Mouse (Mus musculus) bone marrow, adult 2 months (tissue): ENCODE results near the gene 1810062G17Rik. TPM values are rescaled to one million over a fixed set of nuclear protein-coding genes. Genes with fewer than 3 reads are reported as not detected.

Experiments
- H3K27ac ChIP-seq: fragments of 200-500 bp; 2 replicates; pipeline ENCODE4 v1.5.1; 2012; ENCODE audit warnings: low read depth, mild to moderate bottlenecking, control low read depth, inconsistent platforms, low read length; ENCODE audit not compliant: control insufficient read depth, poor library complexity, insufficient read depth
- H3K4me1 ChIP-seq: fragments of 200-500 bp; 2 replicates; pipeline ENCODE4 v1.6.1; 2011; ENCODE audit warnings: low read length; ENCODE audit not compliant: control insufficient read depth, insufficient read depth
- H3K4me3 ChIP-seq: fragments of 200-500 bp; replicated peaks from 2 replicates; pipeline ENCODE3; 2011; ENCODE audit warnings: mild to moderate bottlenecking, low read depth, low read length, control low read depth; ENCODE audit not compliant: control insufficient read depth
- CTCF ChIP-seq: fragments of 200-500 bp; IDR thresholded peaks from 2 replicates; pipeline ENCODE4 v1.5.1; 2011; ENCODE audit warnings: low read length, control low read depth; ENCODE audit not compliant: control insufficient read depth, insufficient read depth
- POLR2A ChIP-seq: fragments of 200-500 bp; IDR thresholded peaks from 2 replicates; pipeline ENCODE4 v1.6.1; 2011; ENCODE audit warnings: low read depth, mild to moderate bottlenecking, control low read depth, low read length, borderline replicate concordance; ENCODE audit not compliant: control insufficient read depth
- WGBS: fragments of 180-500 bp; shearing (Covaris S2); methylation state at CpG from one replicate; pipeline ENCODE4 v1.1.7; 2018; 5-methylcytosine and 5-hydroxymethylcytosine counted together
- polyA plus RNA-seq: library from polyadenylated mRNA; stranded (reverse); fragments of >200 nt; gene quantifications from 2 replicates; pipeline ENCODE4 v1.2.4, GENCODE M21; 2011; ENCODE audit warnings: low replicate concordance; ENCODE audit not compliant: missing spikeins, insufficient read depth, insufficient read length

Gene 1810062G17Rik
- polyA plus RNA-seq, 1 experiment: not detected

DNA sequence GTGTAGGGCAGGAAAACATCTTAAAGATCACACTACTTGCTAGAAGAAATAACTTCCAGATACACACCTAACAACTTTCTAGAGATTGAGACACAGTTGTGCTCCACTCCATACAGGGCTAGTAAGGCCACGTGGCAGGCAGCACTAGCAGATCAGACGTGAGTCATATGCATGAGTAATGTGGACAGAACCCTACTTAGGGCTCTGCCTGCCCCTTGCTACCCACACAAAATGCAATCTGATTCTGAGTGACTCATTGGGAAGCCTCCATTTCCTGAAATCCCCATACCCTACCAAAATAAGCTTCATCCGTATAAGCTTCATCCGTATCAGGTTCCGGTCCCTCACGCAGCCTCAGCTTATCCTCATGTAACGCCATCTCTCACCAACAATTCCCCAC lies 8.1 kb upstream of the 1810062G17Rik start:
- Histone ChIP-seq H3K27ac (no peak overlapping the region), H3K4me3 (no peak overlapping the region), H3K4me1 (no peaks in the 10 kb centered on the region)
- 82% methylated on average over 7 of the region's 7 CpGs for WGBS
- TF ChIP-seq POLR2A (no peak), CTCF (no peak)

DNA sequence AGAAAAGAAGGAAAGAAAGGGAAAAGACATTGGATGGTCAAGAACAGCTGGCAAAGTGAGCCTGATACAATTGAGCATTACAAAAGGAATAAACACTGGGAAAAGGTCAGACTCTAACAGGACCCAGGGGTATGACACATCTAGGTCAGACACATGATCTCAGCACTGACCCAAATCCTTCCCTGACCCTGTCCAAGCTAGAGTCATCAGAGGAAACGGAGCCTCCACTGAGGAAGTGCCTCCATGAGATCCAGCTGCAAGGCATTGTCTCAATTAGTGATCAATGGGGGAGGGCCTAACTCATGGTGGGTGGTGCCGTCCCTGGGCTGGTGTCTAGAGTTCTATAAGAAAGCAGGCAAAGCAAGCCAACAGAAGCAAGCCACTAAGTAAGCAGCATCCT lies 6.9 kb upstream of the 1810062G17Rik start:
- H3K27ac ChIP-seq: no peak overlapping the region
- H3K4me1 ChIP-seq: no peaks in the 10 kb centered on the region
- WGBS: 80% methylated on average over 2 of the region's 2 CpGs
- TF ChIP-seq CTCF (no peak), POLR2A (no peak)
- no peak overlapping the region for H3K4me3 ChIP-seq

DNA sequence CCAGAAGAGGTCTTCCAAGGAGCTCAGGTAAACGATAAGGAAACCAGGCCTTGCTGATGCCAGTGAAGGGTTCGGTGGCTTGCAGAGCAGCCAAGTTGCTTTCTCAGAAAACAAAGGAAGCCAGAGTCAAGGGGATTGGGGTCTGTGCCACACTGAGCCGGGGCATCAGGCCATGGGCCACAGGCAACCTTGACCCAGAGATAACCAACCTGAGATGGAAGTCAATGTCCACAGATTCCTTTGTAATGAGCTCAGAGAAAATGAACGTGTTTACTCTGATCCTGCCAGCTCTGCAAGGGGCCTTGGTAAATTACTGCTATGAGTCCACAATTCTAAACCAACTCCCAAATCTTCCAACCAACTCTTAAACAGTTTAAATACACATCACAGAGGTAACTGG lies 3.9 kb upstream of the 1810062G17Rik start:
- 80% methylated on average over 4 of the region's 4 CpGs for WGBS
- Histone ChIP-seq H3K27ac (no peak overlapping the region), H3K4me1 (peaks cover 2% of the 10 kb centered on the region; the same call in 1 of the 2 replicates), H3K4me3 (no peak overlapping the region)
- TF ChIP-seq CTCF (no peak), POLR2A (no peak)

DNA sequence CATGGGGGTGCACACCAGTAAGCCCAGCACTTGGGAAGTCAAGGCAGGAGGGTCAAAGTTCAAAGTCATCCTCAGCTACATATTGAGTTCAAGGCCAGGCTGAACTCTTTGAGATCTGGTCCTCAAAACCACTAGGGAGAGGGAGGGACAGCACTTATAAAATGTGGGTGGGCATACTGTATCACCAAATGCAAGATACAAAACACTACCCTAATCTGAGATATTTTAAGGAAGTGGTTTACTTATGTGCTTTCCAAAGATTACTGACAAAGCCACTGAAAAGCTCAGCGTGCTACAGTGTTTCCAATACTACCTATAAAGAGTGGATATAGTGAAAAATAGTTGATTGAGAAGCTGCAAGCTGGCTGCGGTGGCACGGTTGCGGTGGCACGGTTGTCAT lies 2.5 kb upstream of the 1810062G17Rik start:
- H3K4me1 ChIP-seq: peaks cover 2% of the 10 kb centered on the region; the same call in 1 of the 2 replicates
- no peak overlapping the region for H3K27ac ChIP-seq
- 37% methylated on average over 5 of the region's 5 CpGs for WGBS
- TF ChIP-seq CTCF (no peak), POLR2A (no peak)
- H3K4me3 ChIP-seq: no peak overlapping the region

DNA sequence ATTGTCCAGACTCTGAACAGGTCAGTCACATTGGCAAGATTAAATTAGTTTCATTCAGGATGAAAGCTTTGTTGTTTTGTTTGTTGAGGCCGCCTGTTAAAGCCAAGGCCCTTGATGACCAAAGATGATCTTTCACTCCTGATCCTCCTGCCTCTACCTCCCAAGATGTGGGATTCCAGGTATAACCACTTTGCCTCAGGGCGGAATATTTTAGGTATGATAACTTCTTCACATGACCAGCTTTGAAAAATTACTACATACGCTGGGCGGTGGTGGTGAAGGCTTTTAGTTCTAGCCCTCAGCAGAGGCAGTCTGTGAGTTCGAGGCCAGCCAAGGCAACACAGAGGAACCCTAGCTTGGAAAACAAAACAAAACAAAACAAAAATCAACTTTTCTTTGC lies 1.3 kb upstream of the 1810062G17Rik start:
- no peak overlapping the region for H3K27ac ChIP-seq
- 74% methylated on average over 5 of the region's 5 CpGs for WGBS
- no peak for TF ChIP-seq POLR2A
- TF ChIP-seq CTCF: no peak
- peaks cover 2% of the 10 kb centered on the region; the same call in 1 of the 2 replicates for H3K4me1 ChIP-seq
- H3K4me3 ChIP-seq: no peak overlapping the region

DNA sequence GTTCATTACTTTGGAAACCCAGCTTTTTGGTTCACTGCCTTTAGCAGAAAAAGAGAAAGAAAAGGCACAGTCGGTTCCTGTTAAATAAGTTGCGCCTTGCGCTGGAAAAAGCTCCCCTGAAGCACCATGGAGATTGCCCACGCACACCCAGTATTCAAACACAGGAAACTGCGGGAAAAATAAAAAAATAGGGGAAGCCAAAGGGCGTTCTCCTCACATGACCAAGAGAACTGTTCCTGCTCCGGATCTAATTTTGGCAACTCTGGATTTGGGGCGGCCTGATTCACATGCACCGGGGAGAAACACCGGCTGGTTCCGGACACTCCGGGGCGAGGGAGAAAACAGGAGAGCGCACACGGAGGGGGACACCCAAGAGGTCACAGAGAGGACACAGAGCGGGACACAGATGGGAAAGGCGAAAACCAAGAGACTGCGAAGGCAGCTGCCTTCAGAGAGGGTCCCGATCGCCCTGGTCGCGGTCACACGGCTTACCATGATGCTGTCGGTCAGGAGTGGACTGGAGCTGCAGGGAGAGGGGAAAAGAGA lies 726 bp upstream of the 1810062G17Rik start:
- peak overlapping the region; percentile 80 for H3K27ac ChIP-seq
- H3K4me3 ChIP-seq: peak overlapping the region; percentile 77
- TF ChIP-seq CTCF: no peak
- under 1% methylated on average over 24 of the region's 24 CpGs for WGBS
- H3K4me1 ChIP-seq: peaks cover 2% of the 10 kb centered on the region; the same call in 1 of the 2 replicates

DNA sequence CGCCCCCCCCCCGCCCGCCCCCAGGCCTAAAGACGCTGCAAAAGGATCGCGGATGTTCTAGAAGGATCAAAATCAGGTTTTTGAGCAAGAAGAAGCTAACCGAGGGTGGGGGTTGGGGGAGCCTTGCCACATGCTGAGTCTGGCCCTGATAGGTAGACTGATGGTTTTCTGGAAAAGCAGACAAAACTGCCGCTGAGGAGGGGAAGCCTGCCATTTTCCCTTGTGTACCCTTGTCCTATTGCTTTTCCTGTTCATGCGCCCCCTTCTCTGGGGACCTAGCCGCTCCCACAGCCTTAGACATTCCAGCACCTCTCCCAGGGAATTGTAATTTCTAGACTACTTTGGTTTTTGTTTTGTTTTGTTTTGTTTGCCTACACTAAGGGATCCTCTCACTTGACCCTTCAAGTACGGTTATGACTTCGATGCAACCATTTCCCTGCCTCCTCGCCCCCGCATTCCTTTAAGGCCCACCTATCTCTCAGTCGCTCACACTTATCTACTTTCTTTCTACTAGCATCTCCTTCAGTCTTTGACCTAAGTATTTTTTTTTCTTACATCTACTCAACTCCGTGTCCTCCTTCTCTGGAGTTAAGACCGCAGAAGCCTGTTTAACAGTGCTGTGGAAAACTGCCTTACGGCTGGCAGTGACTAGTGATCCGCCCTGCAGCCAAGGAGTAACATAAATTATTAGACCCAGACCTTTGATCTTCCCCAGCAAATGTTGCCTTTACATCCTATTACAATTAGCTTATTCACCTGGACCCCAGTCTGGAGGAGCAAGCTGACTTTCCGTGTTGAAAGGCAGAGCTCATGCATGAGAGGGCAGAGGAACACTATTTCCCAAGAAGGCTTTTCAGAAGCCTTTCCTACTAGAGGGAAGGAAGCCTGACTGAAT lies 771 bp downstream of the 1810062G17Rik start:
- Histone ChIP-seq H3K27ac (no peak overlapping the region), H3K4me3 (peak overlapping the region; percentile 35), H3K4me1 (peaks cover 2% of the 10 kb centered on the region; the same call in 1 of the 2 replicates)
- TF ChIP-seq CTCF: no peak
- TF ChIP-seq POLR2A: no peak
- WGBS: 53% methylated on average over 20 of the region's 20 CpGs

DNA sequence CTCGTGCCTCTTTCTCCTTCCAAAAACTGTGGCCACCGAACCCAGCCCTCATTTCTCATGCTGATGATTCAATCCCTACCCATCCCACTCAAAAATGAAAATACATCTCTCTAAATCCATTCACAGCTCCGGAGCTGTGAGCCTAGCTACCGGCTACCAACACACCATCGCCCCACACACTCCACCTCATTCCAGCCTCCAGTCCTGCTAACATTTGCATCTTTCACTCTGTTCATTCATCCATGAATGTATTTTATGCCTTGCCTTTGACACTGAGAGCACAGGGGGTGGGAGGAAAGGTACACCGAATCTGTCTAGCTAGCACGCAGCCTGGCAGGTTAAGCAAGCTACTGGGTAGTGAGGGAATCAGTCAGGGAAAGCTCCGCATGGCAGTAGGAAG lies 3.0 kb downstream of the 1810062G17Rik start:
- Histone ChIP-seq H3K4me1 (peaks cover 2% of the 10 kb centered on the region; the same call in 1 of the 2 replicates), H3K27ac (no peak overlapping the region), H3K4me3 (no peak overlapping the region)
- TF ChIP-seq CTCF: no peak
- TF ChIP-seq POLR2A: no peak
- 86% methylated on average over 8 of the region's 8 CpGs for WGBS

DNA sequence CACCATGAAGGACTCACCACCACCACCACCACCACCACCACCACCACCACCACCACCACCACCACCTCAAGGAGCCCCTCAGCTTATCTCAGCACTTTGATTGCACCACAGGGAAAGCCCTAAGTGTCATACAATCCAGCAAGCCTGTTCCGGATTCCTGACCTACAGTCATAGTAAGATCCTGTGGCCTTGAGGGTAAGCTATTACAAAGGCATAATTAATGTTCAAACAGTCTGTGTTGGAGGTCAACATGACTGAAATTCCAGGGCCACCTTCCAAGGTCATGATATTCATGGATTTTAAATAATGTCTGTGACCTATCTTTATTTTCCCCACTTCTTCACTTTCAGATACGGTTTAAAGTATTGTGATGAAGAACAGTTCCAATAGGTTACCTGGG lies 4.7 kb downstream of the 1810062G17Rik start:
- Histone ChIP-seq H3K27ac (no peak overlapping the region), H3K4me3 (no peak overlapping the region), H3K4me1 (peaks cover 2% of the 10 kb centered on the region; the same call in 1 of the 2 replicates)
- TF ChIP-seq CTCF: no peak
- no peak for TF ChIP-seq POLR2A
- 83% methylated on average over 2 of the region's 2 CpGs for WGBS
